Mouse (Mus musculus) forebrain, postnatal 0 days (tissue): Measurements from ENCODE around the gene Boc. TPM values are rescaled to one million over a fixed set of nuclear protein-coding genes. Genes with fewer than 3 reads are reported as not detected.

Experiments
- ATAC-seq: fragments of 200-750 bp; cut with Nextera tagmentation; 2 replicates; pipeline ENCODE4 v1.8.0; 2017; ENCODE audit warnings: mild to moderate bottlenecking, moderate library complexity
- DNase-seq: peaks from one replicate; pipeline ENCODE4 v3.0.0-alpha.2; 2015
- H3K27ac ChIP-seq: fragments of 300-500 bp; sonication (generic); 2 replicates; pipeline ENCODE4 v1.5.1; 2014; ENCODE audit warnings: low read depth, mild to moderate bottlenecking, antibody characterized with exemption, low read length, moderate library complexity, mixed read lengths
- H3K27me3 ChIP-seq: fragments of 300-500 bp; sonication (generic); 2 replicates; pipeline ENCODE4 v1.6.1; 2014; ENCODE audit warnings: mild to moderate bottlenecking, low read length, mixed read lengths; ENCODE audit not compliant: insufficient read depth
- H3K36me3 ChIP-seq: fragments of 300-500 bp; sonication (generic); 2 replicates; pipeline ENCODE4 v1.6.1; 2014; ENCODE audit warnings: mild to moderate bottlenecking, moderate library complexity; ENCODE audit not compliant: insufficient read depth
- H3K4me1 ChIP-seq: fragments of 300-500 bp; sonication (generic); 2 replicates; pipeline ENCODE4 v1.6.1; 2014; ENCODE audit warnings: antibody characterized with exemption; ENCODE audit not compliant: insufficient read depth
- H3K4me2 ChIP-seq: fragments of 300-500 bp; sonication (generic); 2 replicates; pipeline ENCODE4 v1.6.1; 2014; ENCODE audit warnings: low read depth, mild to moderate bottlenecking, moderate library complexity
- H3K4me3 ChIP-seq: fragments of 300-500 bp; sonication (generic); 2 replicates; pipeline ENCODE4 v1.5.1; 2014; ENCODE audit warnings: low read depth, low read length, mixed read lengths
- H3K9ac ChIP-seq: fragments of 300-500 bp; sonication (generic); 2 replicates; pipeline ENCODE4 v1.6.1; 2014; ENCODE audit warnings: mild to moderate bottlenecking
- H3K9me3 ChIP-seq: fragments of 300-500 bp; sonication (generic); 2 replicates; pipeline ENCODE4 v1.6.1; 2016; ENCODE audit warnings: low read length
- CTCF ChIP-seq: sonication (generic); IDR thresholded peaks from 2 replicates; pipeline ENCODE4 v1.5.1; 2016; ENCODE audit warnings: antibody characterized with exemption, control low read depth, low read depth
- WGBS: fragments of 180-500 bp; shearing (Covaris S2); extraction: QIAGEN DNeasy Blood & Tissue Kit; methylation state at CpG from one replicate; pipeline ENCODE4 v1.1.7; 2014; 5-methylcytosine and 5-hydroxymethylcytosine counted together
- polyA plus RNA-seq: library from polyadenylated mRNA; unstranded; fragments of >200 nt; fragmentation: Nextera tagmentation; extraction: Ambion mirVana; gene quantifications from 2 replicates; pipeline ENCODE4 v1.2.1, GENCODE M21; 2015
- total RNA-seq: library from RNA; depleted of rRNA; stranded (reverse); fragments of >200 nt; gene quantifications from 2 replicates; pipeline ENCODE4 v1.2.3, GENCODE M21; 2014

Gene Boc
- total and polyA plus RNA-seq, 2 experiments from 2014 or later: 3.5 to 12.3 TPM

DNA sequence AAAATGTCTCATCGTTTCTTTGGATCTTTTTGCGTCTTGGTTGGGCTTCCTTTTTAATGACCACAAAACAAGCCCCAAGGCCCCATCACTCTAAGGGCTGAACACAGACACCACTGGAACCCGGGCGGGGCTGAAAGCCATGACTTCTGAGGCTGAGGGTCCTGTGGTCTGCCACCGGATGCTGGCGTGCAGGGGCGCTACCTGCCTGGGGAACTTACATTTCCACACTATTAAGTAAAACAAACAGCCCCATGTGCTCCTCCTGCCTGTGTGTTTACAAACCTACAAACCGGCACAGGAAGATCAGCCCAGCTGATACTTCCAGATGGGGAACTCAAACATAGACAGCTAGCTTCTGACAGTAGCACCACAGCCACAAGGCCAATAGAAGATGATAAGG lies 11.9 kb downstream of the Boc start:
- Histone ChIP-seq H3K27me3 (no peaks in the 10 kb centered on the region), H3K9ac (no peak overlapping the region), H3K4me3 (no peak overlapping the region), H3K4me1 (peaks cover 15% of the 10 kb centered on the region), H3K36me3 (no peaks in the 10 kb centered on the region), H3K9me3 (no peaks in the 10 kb centered on the region), H3K27ac (no peak overlapping the region), H3K4me2 (no peak overlapping the region)
- ATAC-seq (no peak), DNase-seq (no peak)
- WGBS: 82% methylated on average over 8 of the region's 8 CpGs
- no peak for TF ChIP-seq CTCF

DNA sequence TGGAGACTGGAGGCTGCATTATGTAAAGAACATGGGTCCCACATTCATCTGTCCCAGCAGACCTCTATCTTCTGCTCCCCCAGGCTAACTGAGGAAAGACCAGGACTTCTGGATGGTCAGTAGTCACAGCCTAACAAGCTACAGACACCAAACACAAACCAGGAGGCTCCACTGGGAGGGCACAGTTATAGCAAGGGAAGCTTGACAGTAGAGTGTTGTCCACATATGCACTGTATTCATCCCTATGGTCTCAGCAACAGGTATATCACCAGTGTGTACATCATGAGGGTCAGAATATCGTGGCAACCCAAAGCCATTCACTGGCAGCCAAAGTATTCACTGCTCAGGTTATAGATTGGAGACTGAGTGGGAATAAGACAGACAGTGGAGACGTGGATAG lies 12.8 kb downstream of the Boc start:
- H3K9me3 ChIP-seq: no peaks in the 10 kb centered on the region
- WGBS: 72% methylated on average over 2 of the region's 2 CpGs
- H3K4me3 ChIP-seq: no peak overlapping the region
- no peak for TF ChIP-seq CTCF
- H3K36me3 ChIP-seq: no peaks in the 10 kb centered on the region
- ATAC-seq: no peak
- H3K27ac ChIP-seq: no peak overlapping the region
- peaks cover 7% of the 10 kb centered on the region for H3K4me1 ChIP-seq
- no peak overlapping the region for H3K9ac ChIP-seq
- no peak overlapping the region for H3K4me2 ChIP-seq
- H3K27me3 ChIP-seq: no peaks in the 10 kb centered on the region
- DNase-seq: no peak

DNA sequence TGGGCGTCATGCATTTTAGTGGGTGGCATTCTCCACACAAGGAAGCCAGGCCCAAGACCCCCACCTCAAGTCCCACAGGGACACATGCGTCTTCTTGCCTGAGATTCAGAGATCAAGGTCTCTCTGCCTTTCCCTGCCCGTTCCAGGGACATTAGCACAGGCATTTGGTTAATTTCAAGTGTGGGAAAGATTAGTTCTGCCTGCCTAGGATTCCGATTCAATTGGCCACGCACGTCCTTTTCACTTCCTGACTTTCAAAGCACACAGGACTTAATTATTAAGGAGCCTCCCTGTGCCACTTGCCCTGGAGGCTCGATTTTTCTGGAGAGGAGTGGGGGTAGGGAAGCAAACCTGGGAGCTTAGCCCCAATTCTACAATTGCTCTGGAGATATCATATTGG lies 13.5 kb downstream of the Boc start:
- H3K9me3 ChIP-seq: no peaks in the 10 kb centered on the region
- DNase-seq (no peak), ATAC-seq (no peak)
- H3K4me1 ChIP-seq: peaks cover 4% of the 10 kb centered on the region; the same call in 1 of the 2 replicates
- H3K4me2 ChIP-seq: no peak overlapping the region
- no peak overlapping the region for H3K27ac ChIP-seq
- WGBS: 33% methylated on average over 7 of the region's 7 CpGs
- H3K4me3 ChIP-seq: no peak overlapping the region
- no peaks in the 10 kb centered on the region for H3K27me3 ChIP-seq
- no peaks in the 10 kb centered on the region for H3K36me3 ChIP-seq
- H3K9ac ChIP-seq: no peak overlapping the region
- TF ChIP-seq CTCF: no peak

DNA sequence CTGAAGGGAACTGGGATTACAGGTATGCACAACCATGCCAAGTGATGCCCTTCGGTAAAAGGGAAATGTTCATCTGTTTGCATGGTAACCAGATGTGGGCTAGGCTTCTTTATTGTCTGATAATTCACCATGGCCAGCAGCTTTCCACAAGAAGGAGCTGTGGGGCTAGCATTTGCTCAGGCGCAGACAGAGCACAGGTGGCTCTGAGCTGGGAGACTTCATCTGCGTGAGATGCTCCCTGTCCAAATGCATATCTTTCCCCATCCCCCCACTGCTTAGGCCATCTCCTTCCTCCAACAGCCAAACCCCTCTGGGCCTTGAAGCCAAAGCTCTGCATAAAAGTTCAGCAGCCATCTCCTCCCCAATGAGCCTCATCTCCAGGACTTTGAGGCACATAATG lies 15.6 kb downstream of the Boc start:
- no peak; the same call in 1 of the 2 replicates for TF ChIP-seq CTCF
- whole genome bisulfite sequencing: 35% methylated on average over 3 of the region's 3 CpGs
- no peak overlapping the region for H3K27ac ChIP-seq
- peaks cover 13% of the 10 kb centered on the region for H3K4me1 ChIP-seq
- ATAC-seq (no peak), DNase-seq (no peak)
- H3K27me3 ChIP-seq: no peaks in the 10 kb centered on the region
- H3K4me3 ChIP-seq: no peak overlapping the region
- H3K4me2 ChIP-seq: no peak overlapping the region
- no peak overlapping the region for H3K9ac ChIP-seq
- no peaks in the 10 kb centered on the region for H3K36me3 ChIP-seq
- no peaks in the 10 kb centered on the region for H3K9me3 ChIP-seq

DNA sequence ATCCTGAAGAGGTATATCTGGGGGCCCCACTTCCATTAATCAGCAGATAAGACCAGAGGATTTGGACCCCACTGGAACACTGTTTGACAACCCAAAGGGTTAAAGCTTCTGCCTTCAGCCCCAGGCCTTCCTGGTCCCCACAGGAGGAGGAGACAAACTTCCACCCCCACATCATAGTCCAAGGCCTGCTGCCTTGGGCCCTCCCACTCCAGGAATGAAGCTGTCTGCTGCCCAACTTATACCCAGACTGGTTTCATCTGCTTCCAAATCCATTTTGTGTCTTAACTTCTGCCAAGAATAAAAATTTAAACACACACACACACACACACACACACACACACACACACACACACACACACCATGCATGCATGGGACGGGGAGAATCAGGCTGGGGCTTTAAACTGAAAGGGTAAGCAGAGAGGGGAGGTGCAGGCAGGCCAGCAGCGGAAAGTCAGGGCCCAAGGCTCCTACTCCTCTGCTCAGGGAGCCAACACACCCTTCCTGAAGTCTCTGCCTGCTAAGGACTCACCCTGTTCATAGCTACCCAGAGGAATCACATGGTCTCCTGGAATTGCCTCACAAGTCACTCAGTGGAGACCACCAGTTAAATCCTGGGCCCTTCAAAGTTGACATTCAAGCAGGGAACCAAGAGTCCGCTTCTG lies 16.5 kb downstream of the Boc start:
- no peaks in the 10 kb centered on the region for H3K27me3 ChIP-seq
- peaks cover 13% of the 10 kb centered on the region for H3K4me1 ChIP-seq
- ATAC-seq (peak; percentile 12; the same call in 1 of the 2 replicates), DNase-seq (no peak)
- no peak for TF ChIP-seq CTCF
- no peak overlapping the region; the same call in 1 of the 2 replicates for H3K27ac ChIP-seq
- H3K4me3 ChIP-seq: no peak overlapping the region
- H3K4me2 ChIP-seq: no peak overlapping the region
- H3K36me3 ChIP-seq: no peaks in the 10 kb centered on the region
- no peaks in the 10 kb centered on the region for H3K9me3 ChIP-seq
- WGBS: 39% methylated on average over 3 of the region's 3 CpGs
- H3K9ac ChIP-seq: no peak overlapping the region

DNA sequence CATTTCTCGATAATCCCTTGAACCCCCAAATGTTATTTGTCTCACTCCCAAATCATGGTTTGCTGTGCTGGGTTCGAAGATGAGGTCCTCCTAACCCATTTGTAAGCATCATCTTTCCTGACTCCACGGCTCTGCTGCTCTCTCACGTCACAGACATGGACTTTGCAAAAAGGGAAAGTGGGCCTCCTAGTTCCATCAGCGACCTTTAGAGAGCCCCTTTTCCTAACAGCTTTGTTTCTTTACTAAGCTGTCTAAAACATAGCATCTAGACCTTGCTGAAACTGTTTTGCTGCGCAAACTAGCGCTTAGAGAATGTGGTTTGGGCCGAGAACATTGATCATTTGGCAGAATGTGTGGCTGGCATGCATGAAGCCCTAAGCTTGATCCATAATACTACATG lies 19.1 kb downstream of the Boc start:
- no peak overlapping the region for H3K4me3 ChIP-seq
- H3K36me3 ChIP-seq: no peaks in the 10 kb centered on the region
- 55% methylated on average over 8 of the region's 8 CpGs for WGBS
- no peaks in the 10 kb centered on the region for H3K9me3 ChIP-seq
- TF ChIP-seq CTCF: no peak
- H3K4me1 ChIP-seq: peaks cover 18% of the 10 kb centered on the region
- no peak overlapping the region for H3K4me2 ChIP-seq
- no peak overlapping the region for H3K27ac ChIP-seq
- no peak overlapping the region for H3K9ac ChIP-seq
- ATAC-seq (no peak), DNase-seq (no peak)
- H3K27me3 ChIP-seq: no peaks in the 10 kb centered on the region

DNA sequence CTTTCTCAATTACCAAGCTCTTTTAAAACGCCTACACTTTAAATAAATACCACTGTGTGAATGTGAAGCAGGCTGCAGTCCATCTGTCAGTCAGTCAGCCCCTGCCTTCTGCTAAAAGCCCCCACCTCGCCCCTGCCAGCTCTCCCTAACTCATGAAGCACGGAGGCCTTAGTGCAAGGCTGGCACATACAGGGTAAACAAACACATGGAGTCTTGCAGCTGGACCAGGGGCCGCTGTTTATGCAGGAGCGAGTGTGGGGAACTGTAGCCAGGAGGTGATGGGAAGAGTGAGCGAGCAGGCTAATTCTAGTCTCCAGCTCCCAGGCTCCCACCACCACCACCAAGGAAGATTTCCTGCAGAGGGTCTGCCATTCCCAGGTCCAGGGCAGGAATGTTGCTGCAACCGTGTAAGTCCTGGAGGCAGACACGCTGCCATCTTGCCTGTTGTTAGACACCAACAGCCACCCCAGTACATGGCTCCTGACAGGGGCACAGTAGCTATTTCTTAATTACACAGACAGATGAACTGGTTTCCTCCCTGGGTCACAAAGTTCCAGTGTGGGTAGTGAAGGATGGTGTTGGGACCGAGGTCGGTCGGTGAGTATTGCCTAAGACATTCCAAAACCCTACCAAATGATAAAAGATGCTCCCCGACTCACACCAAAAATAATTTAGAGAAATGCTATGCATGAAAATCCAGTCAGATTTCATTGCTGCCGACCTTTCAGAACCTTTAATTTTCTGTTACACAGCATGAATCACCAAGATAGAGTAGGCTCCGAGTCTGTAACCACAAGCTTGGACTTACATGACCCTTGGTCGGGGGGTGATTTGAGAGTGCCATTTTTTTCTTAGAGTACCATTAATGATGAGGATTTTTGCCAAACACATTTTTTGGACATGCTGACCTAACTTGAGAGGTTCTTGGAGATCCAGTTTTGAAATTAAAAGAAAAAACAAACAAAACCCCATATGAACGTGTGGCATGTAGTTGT lies 20.0 kb downstream of the Boc start:
- no peak overlapping the region for H3K4me3 ChIP-seq
- H3K4me1 ChIP-seq: peaks cover 18% of the 10 kb centered on the region
- H3K27me3 ChIP-seq: no peaks in the 10 kb centered on the region
- TF ChIP-seq CTCF: no peak
- no peak for DNase-seq
- peak; percentile 72 for ATAC-seq
- WGBS: 44% methylated on average over 16 of the region's 16 CpGs
- peak overlapping the region; percentile 50 for H3K27ac ChIP-seq
- H3K4me2 ChIP-seq: no peak overlapping the region; the same call in 1 of the 2 replicates
- no peaks in the 10 kb centered on the region for H3K36me3 ChIP-seq
- H3K9me3 ChIP-seq: no peaks in the 10 kb centered on the region
- H3K9ac ChIP-seq: no peak overlapping the region
